Mouse (Mus musculus) thymus, adult 18-20 months (tissue): Measurements from ENCODE around the gene Lrmda.

Experiments
- DNase-seq, 2 experiments: peaks; one replicate each; pipeline ENCODE4 v3.0.0; 2022; ENCODE audit warnings: mixed read lengths in 2 of 2

Lrmda gene

GRCm38 (mm10) chr14:22101961-22102805 is 82.7 kb downstream of the Lrmda start:
- no peak for DNase-seq

- no peak for DNase-seq
These were observed 86.3 kb downstream of the Lrmda start for GRCm38 (mm10) chr14:22105855-22106254.

GRCm38 (mm10) chr14:22106777-22107176 is 87.3 kb downstream of the Lrmda start:
- no peak for DNase-seq

DNA sequence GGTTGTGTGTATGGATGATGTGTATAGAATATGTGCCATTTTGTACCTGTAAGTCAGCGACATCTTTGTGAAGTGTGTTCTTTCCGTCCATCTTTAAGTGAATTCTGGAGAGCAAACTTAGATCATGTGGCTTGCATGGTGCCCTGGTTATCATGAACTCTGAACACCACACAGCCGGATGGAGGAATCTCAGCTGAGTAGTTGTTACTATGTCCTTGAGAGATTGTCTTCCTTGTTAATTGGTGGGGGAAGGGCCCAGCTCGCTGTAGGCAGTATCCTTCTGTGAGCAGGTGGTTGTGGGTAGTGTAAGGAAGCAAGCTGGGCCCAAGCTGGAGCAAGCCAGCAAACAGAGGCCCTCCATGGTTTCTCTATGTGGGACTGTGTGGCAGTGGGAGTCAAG is 89.9 kb downstream of the Lrmda start:
- DNase-seq = no peak

- DNase-seq = no peak
These were observed 94.2 kb downstream of the Lrmda start for GRCm38 (mm10) chr14:22113463-22114361.

DNA sequence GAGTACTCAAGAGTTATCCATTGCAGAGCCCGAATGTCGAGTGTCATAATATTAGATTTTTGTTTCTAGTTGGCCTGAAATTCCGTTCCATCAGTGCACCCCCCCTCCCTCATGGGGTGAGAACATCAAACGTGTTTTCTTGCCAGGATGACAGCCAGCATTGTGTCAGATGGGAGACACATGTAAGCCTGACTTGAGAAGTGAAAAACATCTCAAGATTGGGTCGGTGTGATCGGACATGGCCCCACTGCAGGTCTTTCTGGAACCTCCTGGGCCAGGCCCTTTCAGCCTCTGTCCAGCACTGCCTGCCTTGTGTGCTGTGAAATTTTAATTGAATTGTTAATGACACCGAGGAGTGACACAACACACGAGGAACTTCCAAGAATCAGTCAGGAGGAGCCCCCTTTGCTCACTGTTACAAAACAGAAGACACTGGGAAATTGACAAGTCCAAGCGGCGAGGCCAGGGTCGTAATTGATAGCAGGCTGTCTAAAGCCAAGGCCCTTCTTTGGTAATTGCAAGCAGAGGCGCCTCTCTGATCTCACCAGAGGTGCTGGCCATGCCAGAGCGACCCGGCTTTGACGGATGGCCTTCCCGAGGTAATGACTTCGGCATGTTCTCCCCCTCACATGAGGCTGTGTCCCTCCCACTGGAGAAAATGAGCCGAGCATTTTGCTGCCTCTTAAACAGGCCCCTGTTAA is 95.3 kb downstream of the Lrmda start:
- DNase-seq = no peak

GRCm38 (mm10) chr14:22118096-22118495 is 98.6 kb downstream of the Lrmda start:
- DNase-seq = no peak

- DNase-seq = no peak
These were observed 99.0 kb downstream of the Lrmda start for GRCm38 (mm10) chr14:22118512-22118911.

DNA sequence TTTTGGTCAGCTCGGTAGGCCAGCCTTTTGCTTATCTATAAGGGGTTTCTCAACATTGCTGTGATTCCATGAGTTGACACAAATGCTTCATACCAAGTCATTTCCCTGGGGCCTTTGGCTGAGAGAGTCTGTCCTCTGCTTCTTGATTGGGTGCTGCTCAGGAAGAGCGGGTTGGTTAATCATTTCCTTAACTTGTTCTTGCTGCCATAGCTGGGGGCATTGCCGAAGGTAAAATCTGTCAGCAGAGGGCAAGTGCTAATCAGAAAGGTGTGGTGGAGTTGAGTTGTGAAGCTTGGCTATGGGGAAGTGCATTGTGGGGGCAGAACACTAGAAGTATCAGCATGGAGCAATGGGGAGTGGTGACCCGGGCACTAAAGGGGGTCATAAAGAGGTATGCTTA is 106.8 kb downstream of the Lrmda start:
- DNase-seq = no peak

- no peak for DNase-seq
These were observed 107.3 kb downstream of the Lrmda start for GRCm38 (mm10) chr14:22126859-22127258.

GRCm38 (mm10) chr14:22130950-22131585 is 111.6 kb downstream of the Lrmda start:
- no peak for DNase-seq

DNA sequence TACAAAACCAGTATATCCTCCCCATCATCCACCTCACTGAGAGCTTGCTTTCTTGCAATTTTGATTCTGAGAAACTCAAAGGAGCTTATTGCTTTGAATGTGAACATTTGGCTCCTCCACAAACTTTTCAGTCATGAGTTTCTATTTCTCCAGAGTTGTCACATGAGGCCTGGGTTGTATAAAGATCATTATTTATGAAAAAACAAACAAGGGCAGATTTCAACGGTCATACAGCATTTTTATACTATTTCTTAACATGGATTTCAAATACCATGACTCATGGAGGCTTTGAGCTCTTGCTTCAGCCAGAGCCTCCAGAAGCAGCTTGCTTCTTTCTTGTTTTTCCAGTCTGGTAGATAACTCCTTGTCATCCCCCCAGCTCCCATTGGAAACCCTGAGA is 119.8 kb downstream of the Lrmda start:
- no peak for DNase-seq

DNA sequence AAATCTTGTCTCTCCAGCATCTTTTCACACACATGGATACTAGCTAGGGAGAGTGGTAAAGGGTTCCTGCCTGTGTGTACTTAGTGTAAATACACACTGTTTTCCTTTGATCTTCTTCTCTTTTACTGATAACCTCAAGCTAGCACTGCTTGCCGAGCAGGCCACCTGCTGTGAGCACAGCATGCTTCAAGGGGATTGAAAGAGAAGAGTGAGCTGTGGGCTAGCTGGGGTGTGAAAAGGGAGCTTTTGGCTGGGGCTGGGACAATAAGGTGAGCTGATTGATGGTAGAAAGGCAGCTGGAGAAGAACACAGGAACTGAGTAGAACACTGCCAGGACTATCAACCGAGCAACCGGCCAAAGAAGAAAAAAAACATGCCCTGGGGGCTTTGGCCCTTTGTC is 124.5 kb downstream of the Lrmda start:
- no peak for DNase-seq

DNA sequence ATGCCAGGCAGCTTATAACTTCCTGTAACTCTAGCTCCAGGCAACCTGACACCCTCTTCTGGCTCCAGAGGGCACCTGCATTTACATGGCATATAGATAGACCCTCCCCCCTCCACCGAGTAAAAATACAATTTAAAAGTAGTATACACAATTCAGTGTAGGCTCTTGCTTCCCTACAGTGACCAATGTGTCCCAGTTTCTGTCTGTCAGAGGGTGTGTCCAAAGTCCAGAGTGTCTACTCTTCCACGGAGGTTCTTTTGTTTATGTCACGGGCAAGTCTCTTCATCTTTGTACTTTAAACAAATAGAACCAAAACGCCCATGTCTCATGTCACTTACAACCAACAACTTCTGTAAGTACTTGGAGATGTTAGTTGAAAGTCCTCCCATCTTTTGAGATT is 126.4 kb downstream of the Lrmda start:
- no peak for DNase-seq

GRCm38 (mm10) chr14:22146508-22147044 is 127.1 kb downstream of the Lrmda start:
- no peak for DNase-seq

DNA sequence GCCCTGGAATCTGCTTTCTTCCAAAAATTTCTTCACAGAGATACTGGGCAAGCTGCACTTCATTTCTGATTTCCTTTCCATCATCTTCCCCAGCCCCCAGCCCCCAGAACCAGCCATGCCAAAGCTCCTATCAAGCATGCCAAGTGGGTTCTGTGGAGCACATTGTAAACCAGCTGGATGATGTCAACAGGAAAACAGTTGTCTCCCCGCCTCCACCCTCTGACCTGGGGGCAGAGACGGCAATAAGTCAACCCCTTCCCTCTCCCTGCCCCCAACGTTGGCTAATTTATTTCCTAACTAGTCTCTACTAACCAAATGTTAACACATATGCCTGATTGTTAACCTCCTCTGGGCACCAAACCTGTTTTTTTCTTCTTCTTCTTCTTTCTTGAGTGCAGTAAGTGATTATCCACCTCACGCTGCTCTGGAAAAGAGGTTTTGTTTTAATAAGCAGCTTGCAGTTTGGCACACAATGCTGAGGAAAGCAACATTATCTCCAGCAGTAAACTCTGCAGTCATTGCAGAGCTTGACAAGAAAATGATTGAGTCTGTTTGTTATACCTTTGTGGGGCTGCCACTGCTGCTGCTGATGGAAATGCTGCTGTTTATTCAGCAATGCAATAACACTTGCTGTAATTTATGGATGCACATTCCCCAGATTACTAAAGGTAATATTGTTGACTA is 128.0 kb downstream of the Lrmda start:
- DNase-seq = no peak

- no peak for DNase-seq
These were observed 133.2 kb downstream of the Lrmda start for GRCm38 (mm10) chr14:22152701-22153100.

DNA sequence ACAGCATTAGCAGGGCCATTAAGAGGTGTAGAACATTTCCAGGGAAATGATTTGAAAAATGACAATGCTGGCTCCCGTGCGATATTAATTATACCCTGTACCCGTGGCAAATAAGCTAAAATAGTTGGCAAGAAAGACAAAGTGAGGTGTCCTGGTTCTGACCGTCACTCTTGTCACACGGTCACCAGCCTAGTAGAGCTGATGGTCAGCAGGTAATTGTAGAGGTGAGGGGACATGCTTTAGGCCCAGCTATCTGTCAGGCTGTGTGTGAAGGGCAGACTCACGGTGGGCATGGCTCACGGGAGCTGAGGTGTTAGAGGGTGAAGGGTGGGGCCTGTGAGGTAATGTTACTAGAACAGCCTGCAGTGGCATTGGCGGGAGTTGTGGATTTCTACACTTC is 134.6 kb downstream of the Lrmda start:
- no peak for DNase-seq

DNA sequence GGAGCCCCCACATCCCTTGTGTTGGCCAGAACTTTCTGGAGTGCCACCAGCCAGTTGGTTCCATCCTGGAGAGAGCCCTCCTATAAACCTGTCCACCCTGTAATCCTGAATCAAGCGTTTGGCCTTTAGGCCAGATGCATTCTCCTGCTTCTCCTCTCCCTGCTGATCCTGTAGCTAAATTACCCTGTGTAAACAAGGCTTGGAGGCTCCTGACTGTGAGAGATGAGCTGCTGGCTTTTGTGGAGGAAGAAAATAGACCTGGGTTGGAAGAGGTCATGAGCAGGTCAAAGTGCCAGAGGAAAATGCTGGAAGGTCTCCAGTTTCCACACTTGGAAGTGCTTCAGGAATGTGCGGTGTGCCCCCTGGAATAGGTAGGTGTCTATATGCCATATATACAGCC is 135.5 kb downstream of the Lrmda start:
- no peak for DNase-seq

- DNase-seq = no peak
These were observed 136.1 kb downstream of the Lrmda start for GRCm38 (mm10) chr14:22155512-22156026.

DNA sequence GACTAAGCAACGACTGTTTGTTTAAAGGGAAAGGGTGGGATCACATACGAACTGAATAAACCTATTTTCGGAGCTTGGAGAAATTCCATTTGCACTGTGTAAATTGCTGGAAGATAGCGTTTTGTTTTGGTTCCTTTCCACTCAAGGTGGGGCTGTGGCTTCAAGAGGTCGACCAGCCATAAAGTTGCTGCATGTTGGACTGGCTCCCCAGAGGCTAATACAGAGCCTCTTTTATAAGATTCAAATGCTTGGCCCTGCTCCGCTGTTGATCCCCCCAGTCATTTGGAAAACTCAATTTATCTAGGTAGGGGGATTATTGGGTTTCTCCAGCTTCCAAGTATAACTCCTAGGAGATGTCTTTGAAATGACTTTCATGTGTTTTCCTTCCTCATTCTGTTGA is 137.5 kb downstream of the Lrmda start:
- no peak for DNase-seq

DNA sequence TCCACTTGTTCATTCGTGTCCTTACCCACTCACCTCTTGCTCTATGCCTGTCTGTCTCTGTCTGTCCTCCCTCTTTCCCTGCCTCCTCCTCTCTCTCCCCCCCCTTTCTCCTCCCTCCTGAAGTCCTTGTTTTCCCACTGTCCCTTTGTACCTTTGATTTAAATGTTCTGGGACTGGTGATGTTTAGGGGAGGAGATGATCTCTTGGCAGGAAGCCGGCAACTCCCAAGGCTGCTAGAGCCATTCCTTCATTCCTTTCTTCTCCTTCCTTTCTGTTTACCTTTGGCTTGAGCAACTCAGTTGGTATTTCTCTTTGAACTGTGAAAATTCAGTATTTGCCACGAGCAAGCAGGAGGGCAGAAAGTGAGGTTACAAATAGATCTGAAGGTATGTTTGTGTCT is 141.9 kb downstream of the Lrmda start:
- no peak for DNase-seq
